Mouse (Mus musculus) cerebellum, adult 9-10 months (tissue): ENCODE measurements around the gene Olfr1472.
"Not testable (repeated sequence)": the region's sequence is repeated elsewhere in the genome, so short reads cannot be mapped to it uniquely, and the experiment has no call there.

Source experiments
- DNase-seq: peaks from one replicate; pipeline ENCODE4 v3.0.0; 2022

The Olfr1472 gene

GRCm38 (mm10) chr19:13455986-13456385, at the start of gene Olfr1472:
Gene Olfr1472, minus strand, starts transcription at chr19:13456086.
- no peak for DNase-seq

GRCm38 (mm10) chr19:13500246-13500645, 44.4 kb upstream of the Olfr1472 start, which contains the start of gene Olfr1477:
Gene Olfr1477, plus strand, starts transcription at chr19:13500546.
- no peak for DNase-seq

GRCm38 (mm10) chr19:13480096-13480495, 24.2 kb upstream of the Olfr1472 start, which contains the start of gene Olfr1475:
Gene Olfr1475, minus strand, starts transcription at chr19:13480196.
- no peak for DNase-seq

- DNase-seq, result not testable (repeated sequence)
Measured at GRCm38 (mm10) chr19:13469265-13469664, 13.4 kb upstream of the Olfr1472 start, which contains the start of gene Olfr1474. Gene Olfr1474, plus strand, starts transcription at chr19:13469565.

GRCm38 (mm10) chr19:13443109-13443508, 12.8 kb downstream of the Olfr1472 start, which contains the start of gene Olfr1471:
Gene Olfr1471, plus strand, starts transcription at chr19:13443409.
- DNase-seq, result not testable (repeated sequence)

GRCm38 (mm10) chr19:13407549-13407948, 48.3 kb downstream of the Olfr1472 start, which contains the start of gene Olfr1469:
Gene Olfr1469, plus strand, starts transcription at chr19:13407849.
- no peak for DNase-seq
